Mouse (Mus musculus) midbrain, embryonic 14.5 days (tissue): ENCODE data around the gene Ipo13. TPM values are rescaled to one million over a fixed set of nuclear protein-coding genes. Genes with fewer than 3 reads are reported as not detected.

Source experiments
- ATAC-seq: fragments of 200-750 bp; cut with Nextera tagmentation; 2 replicates; pipeline ENCODE4 v1.8.0; 2017; ENCODE audit warnings: moderate number of reproducible peaks, moderate library complexity; ENCODE audit not compliant: low FRiP score, low TSS enrichment
- DNase-seq: peaks from one replicate; pipeline ENCODE4 v3.0.0-alpha.2; 2015
- H3K27ac ChIP-seq: fragments of 300-500 bp; sonication (generic); replicated peaks from 2 replicates; pipeline ENCODE4 v1.5.1; 2014; ENCODE audit warnings: mild to moderate bottlenecking, low read depth, low read length, moderate library complexity
- H3K27me3 ChIP-seq: fragments of 300-500 bp; sonication (generic); 2 replicates; pipeline ENCODE4 v1.6.1; 2014; ENCODE audit warnings: low read length, control low read depth, mixed read lengths; ENCODE audit not compliant: control insufficient read depth, insufficient read depth
- H3K36me3 ChIP-seq: fragments of 300-500 bp; sonication (generic); 2 replicates; pipeline ENCODE4 v1.6.1; 2014; ENCODE audit warnings: low read length, control low read depth; ENCODE audit not compliant: control insufficient read depth, insufficient read depth
- H3K4me1 ChIP-seq: fragments of 300-500 bp; sonication (generic); 2 replicates; pipeline ENCODE4 v1.6.1; 2014; ENCODE audit warnings: mild to moderate bottlenecking, antibody characterized with exemption, low read length, control low read depth; ENCODE audit not compliant: control insufficient read depth, insufficient read depth
- H3K4me2 ChIP-seq: fragments of 300-500 bp; sonication (generic); 2 replicates; pipeline ENCODE4 v1.6.1; 2014; ENCODE audit warnings: mild to moderate bottlenecking, low read length, moderate library complexity
- H3K4me3 ChIP-seq: fragments of 300-500 bp; sonication (generic); replicated peaks from 2 replicates; pipeline ENCODE4 v1.5.1; 2014; ENCODE audit warnings: low read depth, low read length
- H3K9ac ChIP-seq: fragments of 300-500 bp; sonication (generic); replicated peaks from 2 replicates; pipeline ENCODE4 v1.6.1; 2014; ENCODE audit warnings: mild to moderate bottlenecking, low read length, moderate library complexity
- H3K9me3 ChIP-seq: fragments of 300-500 bp; sonication (generic); 2 replicates; pipeline ENCODE4 v1.6.1; 2016; ENCODE audit warnings: low read length, control low read depth, mixed read lengths; ENCODE audit not compliant: control insufficient read depth
- WGBS: fragments of 180-500 bp; shearing (Covaris S2); extraction: QIAGEN DNeasy Blood & Tissue Kit; methylation state at CpG from one replicate; pipeline ENCODE4 v1.1.7; 2014; 5-methylcytosine and 5-hydroxymethylcytosine counted together
- polyA plus RNA-seq: library from polyadenylated mRNA; unstranded; fragments of >200 nt; fragmentation: Nextera tagmentation; extraction: Ambion mirVana; gene quantifications from 2 replicates; pipeline ENCODE4 v1.2.1, GENCODE M21; 2014

Gene Ipo13
- polyA plus RNA-seq, 1 experiment from 2014 or later: 62.7 TPM

- no peak for DNase-seq
- H3K27me3 ChIP-seq: no peaks in the 10 kb centered on the region
- H3K36me3 ChIP-seq: peaks cover 45% of the 10 kb centered on the region
- peaks cover 35% of the 10 kb centered on the region for H3K4me1 ChIP-seq
- no peak overlapping the region for H3K27ac ChIP-seq
- 100% methylated on average over 1 of the region's 1 CpGs for WGBS
- H3K4me2 ChIP-seq: peak overlapping the region; percentile 78
- H3K4me3 ChIP-seq: peak overlapping the region; percentile 82; the same call in 1 of the 2 replicates
- H3K9me3 ChIP-seq: no peaks in the 10 kb centered on the region
- no peak for ATAC-seq
- peak overlapping the region; percentile 89 for H3K9ac ChIP-seq
Observed at GRCm38 (mm10) chr4:117884146-117884545, 30.7 kb downstream of the Ipo13 start.

GRCm38 (mm10) chr4:117882701-117883691, 31.8 kb downstream of the Ipo13 start, which contains the start of gene B4galt2:
Gene B4galt2 (minus strand): TSS chr4:117883487.
- Histone ChIP-seq H3K36me3 (peaks cover 52% of the 10 kb centered on the region), H3K9me3 (no peaks in the 10 kb centered on the region), H3K4me1 (peaks cover 35% of the 10 kb centered on the region), H3K27me3 (no peaks in the 10 kb centered on the region), H3K27ac (peak within 1 kb of the TSS; percentile 78), H3K9ac (peak within 1 kb of the TSS; percentile 89), H3K4me3 (peak within 1 kb of the TSS; percentile 82), H3K4me2 (peak within 1 kb of the TSS; percentile 78)
- peak; percentile 87 for DNase-seq
- ATAC-seq: peak; percentile 60
- under 1% methylated on average over 75 of the region's 103 CpGs for WGBS

GRCm38 (mm10) chr4:117878703-117879102, 36.1 kb downstream of the Ipo13 start:
- H3K4me2 ChIP-seq: no peak overlapping the region
- 80% methylated on average over 5 of the region's 5 CpGs for WGBS
- no peaks in the 10 kb centered on the region for H3K9me3 ChIP-seq
- H3K27me3 ChIP-seq: no peaks in the 10 kb centered on the region
- DNase-seq (no peak), ATAC-seq (no peak)
- H3K4me3 ChIP-seq: no peak overlapping the region
- H3K4me1 ChIP-seq: peaks cover 18% of the 10 kb centered on the region
- H3K36me3 ChIP-seq: peaks cover 68% of the 10 kb centered on the region
- H3K27ac ChIP-seq: no peak overlapping the region
- H3K9ac ChIP-seq: no peak overlapping the region

- H3K36me3 ChIP-seq: peaks cover 72% of the 10 kb centered on the region
Observed at GRCm38 (mm10) chr4:117878301-117878700, 36.5 kb downstream of the Ipo13 start.

GRCm38 (mm10) chr4:117873615-117874014, 41.2 kb downstream of the Ipo13 start:
- DNase-seq (no peak), ATAC-seq (no peak)
- WGBS: 90% methylated on average over 9 of the region's 9 CpGs
- Histone ChIP-seq H3K4me3 (no peak overlapping the region), H3K9me3 (no peaks in the 10 kb centered on the region), H3K36me3 (peaks cover 53% of the 10 kb centered on the region), H3K4me1 (no peaks in the 10 kb centered on the region), H3K4me2 (no peak overlapping the region), H3K27me3 (no peaks in the 10 kb centered on the region), H3K27ac (no peak overlapping the region), H3K9ac (no peak overlapping the region)

More at GRCm38 (mm10) chr4:117878301-117878700, 36.5 kb downstream of the Ipo13 start:
- Histone ChIP-seq H3K9me3 (no peaks in the 10 kb centered on the region), H3K27ac (no peak overlapping the region), H3K4me1 (peaks cover 15% of the 10 kb centered on the region), H3K4me2 (no peak overlapping the region), H3K9ac (no peak overlapping the region), H3K27me3 (no peaks in the 10 kb centered on the region), H3K4me3 (no peak overlapping the region)
- DNase-seq (no peak), ATAC-seq (no peak)
- WGBS: 61% methylated on average over 10 of the region's 10 CpGs

GRCm38 (mm10) chr4:117872471-117872886, 42.3 kb downstream of the Ipo13 start, which contains the start of gene Ccdc24:
Gene Ccdc24 (minus strand): TSS chr4:117872557.
- Histone ChIP-seq H3K4me2 (peak within 1 kb of the TSS; percentile 20; the same call in 1 of the 2 replicates), H3K27ac (no peak within 1 kb of the TSS), H3K9me3 (no peaks in the 10 kb centered on the region), H3K9ac (no peak within 1 kb of the TSS), H3K36me3 (peaks cover 42% of the 10 kb centered on the region), H3K27me3 (no peaks in the 10 kb centered on the region), H3K4me3 (no peak within 1 kb of the TSS), H3K4me1 (no peaks in the 10 kb centered on the region)
- 4% methylated on average over 14 of the region's 14 CpGs for WGBS
- DNase-seq (peak; percentile 31), ATAC-seq (0 out of 2 replicates have a peak, but pooled peaks have one; percentile 6)

- DNase-seq: no peak
- no peak overlapping the region for H3K4me3 ChIP-seq
- WGBS: 67% methylated on average over 7 of the region's 7 CpGs
Observed at GRCm38 (mm10) chr4:117871787-117872186, 43.0 kb downstream of the Ipo13 start.

GRCm38 (mm10) chr4:117870437-117870836, 44.4 kb downstream of the Ipo13 start:
- ATAC-seq (no peak), DNase-seq (no peak)
- Histone ChIP-seq H3K27ac (no peak overlapping the region), H3K4me3 (no peak overlapping the region), H3K36me3 (peaks cover 25% of the 10 kb centered on the region), H3K4me1 (no peaks in the 10 kb centered on the region), H3K9ac (no peak overlapping the region), H3K4me2 (no peak overlapping the region), H3K27me3 (no peaks in the 10 kb centered on the region), H3K9me3 (no peaks in the 10 kb centered on the region)
- 67% methylated on average over 1 of the region's 1 CpGs for WGBS

More at GRCm38 (mm10) chr4:117871787-117872186, 43.0 kb downstream of the Ipo13 start:
- no peak for ATAC-seq
- H3K9me3 ChIP-seq: no peaks in the 10 kb centered on the region
- no peaks in the 10 kb centered on the region for H3K27me3 ChIP-seq
- H3K27ac ChIP-seq: no peak overlapping the region
- no peak overlapping the region for H3K9ac ChIP-seq
- no peaks in the 10 kb centered on the region for H3K4me1 ChIP-seq
- no peak overlapping the region for H3K4me2 ChIP-seq
- peaks cover 35% of the 10 kb centered on the region for H3K36me3 ChIP-seq
